Mouse (Mus musculus) hindbrain, embryonic 13.5 days (tissue): ENCODE measurements at regions not wholly inside any gene's neighbourhood (a gene's known extent, or its start where the extent isn't known, plus 50 kb on each side); places are given as distances from the start of the nearest gene placed in this dataset.

Experiments used
- ATAC-seq: fragments of 200-750 bp; cut with Nextera tagmentation; 2 replicates; pipeline ENCODE4 v1.8.0; 2017; ENCODE audit warnings: moderate TSS enrichment; ENCODE audit not compliant: low FRiP score
- H3K27ac ChIP-seq: fragments of 300-500 bp; sonication (generic); 2 replicates; pipeline ENCODE4 v1.5.1; 2015; ENCODE audit warnings: inconsistent platforms, mild to moderate bottlenecking, moderate library complexity
- H3K27me3 ChIP-seq: fragments of 300-500 bp; sonication (generic); 2 replicates; pipeline ENCODE4 v1.6.1; 2015; ENCODE audit warnings: mild to moderate bottlenecking, inconsistent platforms
- H3K36me3 ChIP-seq: fragments of 300-500 bp; sonication (generic); 2 replicates; pipeline ENCODE4 v1.6.1; 2015; ENCODE audit warnings: mild to moderate bottlenecking, inconsistent platforms
- H3K4me1 ChIP-seq: fragments of 300-500 bp; sonication (generic); replicated peaks from 2 replicates; pipeline ENCODE4 v1.6.1; 2015; ENCODE audit warnings: inconsistent platforms
- H3K4me2 ChIP-seq: fragments of 300-500 bp; sonication (generic); 2 replicates; pipeline ENCODE4 v1.6.1; 2015; ENCODE audit warnings: inconsistent platforms, mild to moderate bottlenecking, moderate library complexity
- H3K4me3 ChIP-seq: fragments of 300-500 bp; sonication (generic); 2 replicates; pipeline ENCODE4 v1.5.1; 2015; ENCODE audit warnings: mild to moderate bottlenecking, inconsistent platforms
- H3K9ac ChIP-seq: fragments of 300-500 bp; sonication (generic); 2 replicates; pipeline ENCODE4 v1.6.1; 2015; ENCODE audit warnings: mild to moderate bottlenecking, inconsistent platforms
- H3K9me3 ChIP-seq: fragments of 300-500 bp; sonication (generic); 2 replicates; pipeline ENCODE4 v1.6.1; 2016; ENCODE audit warnings: inconsistent platforms
- WGBS: fragments of 180-500 bp; shearing (Covaris S2); methylation state at CpG from one replicate; pipeline ENCODE4 v1.1.7; 2015; 5-methylcytosine and 5-hydroxymethylcytosine counted together

- H3K27ac ChIP-seq: no peak overlapping the region
- no peak overlapping the region for H3K4me2 ChIP-seq
- WGBS: 88% methylated on average over 2 of the region's 2 CpGs
- H3K27me3 ChIP-seq: 0 out of 2 replicates have a peak, but pooled peaks cover 3% of the 10 kb centered on the region
- ATAC-seq: no peak
- H3K36me3 ChIP-seq: no peaks in the 10 kb centered on the region
- H3K4me1 ChIP-seq: no peaks in the 10 kb centered on the region
- no peaks in the 10 kb centered on the region for H3K9me3 ChIP-seq
- H3K4me3 ChIP-seq: no peak overlapping the region
- H3K9ac ChIP-seq: no peak overlapping the region
These were observed 477.1 kb upstream of the Nbea start for GRCm38 (mm10) chr3:56660594-56660993.

DNA sequence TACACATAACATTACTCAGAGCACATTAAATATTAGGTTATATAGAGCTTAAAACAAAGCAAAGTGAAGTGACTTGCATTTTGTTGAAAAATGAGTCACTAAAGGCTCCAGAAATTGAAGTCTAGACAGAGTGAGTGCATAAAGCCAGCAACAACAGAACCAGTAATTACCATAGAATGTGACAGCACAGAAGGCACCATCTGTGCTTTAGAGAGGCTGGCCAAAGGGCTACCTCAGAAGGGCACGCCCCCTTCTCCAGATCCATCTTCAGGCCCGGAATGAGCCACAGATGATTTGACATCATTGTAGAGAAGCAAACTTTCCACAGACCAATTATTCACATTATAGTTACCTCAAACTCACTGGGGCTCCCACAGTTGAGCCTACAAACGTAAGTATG, 463.8 kb upstream of the Nbea start:
- no peak overlapping the region for H3K4me3 ChIP-seq
- H3K9me3 ChIP-seq: no peaks in the 10 kb centered on the region
- no peak overlapping the region for H3K9ac ChIP-seq
- no peaks in the 10 kb centered on the region for H3K4me1 ChIP-seq
- H3K4me2 ChIP-seq: no peak overlapping the region
- WGBS: 60% methylated on average over 3 of the region's 3 CpGs
- H3K36me3 ChIP-seq: no peaks in the 10 kb centered on the region
- no peaks in the 10 kb centered on the region for H3K27me3 ChIP-seq
- no peak for ATAC-seq
- H3K27ac ChIP-seq: no peak overlapping the region
